Mouse (Mus musculus) liver, adult 2 months (tissue): Measurements from ENCODE around the gene Igfbpl1.

Source experiments
- CTCF ChIP-seq: fragments of 200-500 bp; IDR thresholded peaks from 2 replicates; pipeline ENCODE4 v1.5.1; 2011; ENCODE audit warnings: low read depth, low read length, control low read depth
- POLR2A ChIP-seq: fragments of 200-500 bp; IDR thresholded peaks from 2 replicates; pipeline ENCODE4 v1.6.1; 2011; ENCODE audit warnings: low read length, control low read depth; ENCODE audit not compliant: insufficient read depth; ENCODE audit errors: extremely low read depth

DNA sequence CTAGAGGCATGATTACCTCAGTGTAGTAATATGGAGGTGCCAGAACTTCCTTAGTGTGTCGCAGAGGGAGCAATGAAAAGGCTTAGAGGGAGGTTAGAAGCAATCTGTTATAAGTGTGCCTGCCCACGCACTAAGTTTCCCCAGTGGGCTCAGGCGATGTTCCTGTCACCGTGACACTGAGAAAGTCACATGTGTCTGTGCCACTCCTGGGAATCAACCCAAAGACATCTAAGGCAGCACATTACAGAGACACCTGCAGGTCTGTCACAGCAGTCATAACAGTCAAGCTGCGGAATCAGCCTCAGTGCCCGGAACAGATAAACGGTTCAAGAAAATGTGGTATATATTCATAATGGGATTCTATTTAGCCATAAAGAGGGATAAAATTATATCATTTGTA lies 5.3 kb upstream of the Igfbpl1 start:
- TF ChIP-seq CTCF: no peak
- no peak for TF ChIP-seq POLR2A
